Mouse (Mus musculus): ENCODE measurements at regions not wholly inside any gene's neighbourhood (a gene's known extent, or its start where the extent isn't known, plus 50 kb on each side); places are given as distances from the start of the nearest gene placed in this dataset.

- DNase-seq (ENCODE audit: low read depth, low spot score): no peak
These were observed 221.5 kb downstream of the 4933412E24Rik start for GRCm38 (mm10) chr15:59794871-59795270.

- DNase-seq (ENCODE audit: low read depth, low spot score): no peak
These were observed 229.5 kb downstream of the 4933412E24Rik start for GRCm38 (mm10) chr15:59786706-59787425.

- DNase-seq (ENCODE audit: low read depth, low spot score): no peak
These were observed 230.4 kb downstream of the 4933412E24Rik start for GRCm38 (mm10) chr15:59785981-59786380.

- no peak for DNase-seq (ENCODE audit: low read depth, low spot score)
These were observed 231.9 kb downstream of the 4933412E24Rik start for GRCm38 (mm10) chr15:59784556-59784929.

- DNase-seq (ENCODE audit: low read depth, low spot score): peak; percentile 43
These were observed 232.4 kb downstream of the 4933412E24Rik start for GRCm38 (mm10) chr15:59783782-59784555.

GRCm38 (mm10) chr15:59783393-59783781 is 233.0 kb downstream of the 4933412E24Rik start:
- no peak for DNase-seq (ENCODE audit: low read depth, low spot score)

- no peak for DNase-seq (ENCODE audit: low read depth, low spot score)
These were observed 235.9 kb downstream of the 4933412E24Rik start for GRCm38 (mm10) chr15:59780506-59780905.

- DNase-seq (ENCODE audit: low read depth, low spot score): no peak
These were observed 239.0 kb downstream of the 4933412E24Rik start for GRCm38 (mm10) chr15:59777307-59777871.

GRCm38 (mm10) chr15:59775781-59776180 is 240.6 kb downstream of the 4933412E24Rik start:
- DNase-seq (ENCODE audit: low read depth, low spot score): no peak

- no peak for DNase-seq (ENCODE audit: low read depth, low spot score)
These were observed 242.4 kb downstream of the 4933412E24Rik start for GRCm38 (mm10) chr15:59773983-59774382.

GRCm38 (mm10) chr15:59772595-59772994 is 243.8 kb downstream of the 4933412E24Rik start:
- DNase-seq (ENCODE audit: low read depth, low spot score): no peak

- DNase-seq (ENCODE audit: low read depth, low spot score): no peak
These were observed 254.4 kb downstream of the 4933412E24Rik start for GRCm38 (mm10) chr15:59762061-59762460.

GRCm38 (mm10) chr15:59760490-59760889 is 255.9 kb downstream of the 4933412E24Rik start:
- no peak for DNase-seq (ENCODE audit: low read depth, low spot score)

GRCm38 (mm10) chr15:59759566-59759965 is 256.8 kb downstream of the 4933412E24Rik start:
- no peak for DNase-seq (ENCODE audit: low read depth, low spot score)

GRCm38 (mm10) chr15:59758971-59759370 is 257.4 kb downstream of the 4933412E24Rik start:
- DNase-seq (ENCODE audit: low read depth, low spot score): no peak

GRCm38 (mm10) chr15:59756141-59756540 is 260.3 kb downstream of the 4933412E24Rik start:
- DNase-seq (ENCODE audit: low read depth, low spot score): no peak

GRCm38 (mm10) chr15:59754906-59755305 is 261.5 kb downstream of the 4933412E24Rik start:
- no peak for DNase-seq (ENCODE audit: low read depth, low spot score)

GRCm38 (mm10) chr15:59752277-59752676 is 264.1 kb downstream of the 4933412E24Rik start:
- no peak for DNase-seq (ENCODE audit: low read depth, low spot score)

- DNase-seq (ENCODE audit: low read depth, low spot score): no peak
These were observed 270.1 kb downstream of the 4933412E24Rik start for GRCm38 (mm10) chr15:59746290-59746689.

- no peak for DNase-seq (ENCODE audit: low read depth, low spot score)
These were observed 271.9 kb downstream of the 4933412E24Rik start for GRCm38 (mm10) chr15:59744411-59744931.

- DNase-seq (ENCODE audit: low read depth, low spot score): no peak
These were observed 277.2 kb downstream of the 4933412E24Rik start for GRCm38 (mm10) chr15:59739197-59739596.

- no peak for DNase-seq (ENCODE audit: low read depth, low spot score)
These were observed 279.2 kb downstream of the 4933412E24Rik start for GRCm38 (mm10) chr15:59737247-59737646.

Data from forelimb bud, embryonic 11.5 days (tissue).